Mouse (Mus musculus) heart, postnatal 0 days (tissue): ENCODE results near the gene Acad12.

ENCODE experiments used
- CTCF ChIP-seq: IDR thresholded peaks from 2 replicates; pipeline ENCODE4 v1.5.1; 2016; ENCODE audit warnings: antibody characterized with exemption, control low read depth, low read depth
- EP300 ChIP-seq: IDR thresholded peaks from 2 replicates; pipeline ENCODE4 v1.6.1; 2016; ENCODE audit warnings: antibody characterized with exemption, low read depth

DNA sequence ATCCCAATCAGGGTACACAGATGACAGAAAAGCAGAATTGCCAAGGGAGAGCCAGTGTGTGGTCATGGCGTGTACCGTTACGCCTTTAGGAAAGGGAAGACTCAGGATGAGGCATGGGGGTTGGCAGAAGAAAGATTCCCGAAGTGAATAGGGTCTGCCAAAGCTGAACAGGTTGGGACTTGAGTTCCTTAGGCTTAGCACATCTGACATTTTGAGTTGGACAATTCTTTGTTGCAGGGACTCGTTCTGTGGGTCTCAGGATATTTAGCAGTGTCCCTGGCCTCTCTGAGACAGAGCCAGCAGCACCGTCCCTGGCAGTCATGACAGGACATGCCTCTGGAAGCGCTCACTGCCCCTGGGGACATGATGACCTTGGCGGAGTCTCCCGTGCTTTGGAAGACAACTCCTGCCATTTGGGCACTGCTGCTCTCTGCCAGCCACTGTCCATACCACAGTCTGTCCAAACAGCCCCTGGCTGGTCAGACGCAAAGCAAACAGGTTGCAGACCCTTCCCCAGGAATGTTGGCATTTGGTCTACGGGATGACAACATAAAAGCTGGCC is 41.7 kb downstream of the Acad12 start:
- TF ChIP-seq CTCF (no peak), EP300 (no peak)
